Mouse (Mus musculus) hindbrain, embryonic 14.5 days (tissue): ENCODE measurements at regions not wholly inside any gene's neighbourhood (a gene's known extent, or its start where the extent isn't known, plus 50 kb on each side); places are given as distances from the start of the nearest gene placed in this dataset.
"Not testable (repeated sequence)": the region's sequence is repeated elsewhere in the genome, so short reads cannot be mapped to it uniquely, and the experiment has no call there.

Source experiments
- ATAC-seq: fragments of 200-750 bp; cut with Nextera tagmentation; 2 replicates; pipeline ENCODE4 v1.8.0; 2017; ENCODE audit warnings: moderate number of reproducible peaks, mild to moderate bottlenecking, moderate TSS enrichment, moderate library complexity; ENCODE audit not compliant: low FRiP score
- DNase-seq: peaks from one replicate; pipeline ENCODE4 v3.0.0-alpha.2; 2015; ENCODE audit warnings: low spot score
- H3K27ac ChIP-seq: fragments of 300-500 bp; sonication (generic); 2 replicates; pipeline ENCODE4 v1.5.1; 2014; ENCODE audit warnings: mild to moderate bottlenecking, moderate library complexity
- H3K27me3 ChIP-seq: fragments of 300-500 bp; sonication (generic); 2 replicates; pipeline ENCODE4 v1.6.1; 2014; ENCODE audit warnings: mild to moderate bottlenecking, low read length, mixed read lengths; ENCODE audit not compliant: control insufficient read depth, insufficient read depth
- H3K36me3 ChIP-seq: fragments of 300-500 bp; sonication (generic); replicated peaks from 2 replicates; pipeline ENCODE4 v1.6.1; 2014; ENCODE audit not compliant: control insufficient read depth, insufficient read depth
- H3K4me1 ChIP-seq: fragments of 300-500 bp; sonication (generic); replicated peaks from 2 replicates; pipeline ENCODE4 v1.6.1; 2014; ENCODE audit warnings: antibody characterized with exemption, low read length, mixed read lengths; ENCODE audit not compliant: control insufficient read depth, insufficient read depth
- H3K4me2 ChIP-seq: fragments of 300-500 bp; sonication (generic); replicated peaks from 2 replicates; pipeline ENCODE4 v1.6.1; 2014; ENCODE audit warnings: mild to moderate bottlenecking, moderate library complexity
- H3K4me3 ChIP-seq: fragments of 300-500 bp; sonication (generic); replicated peaks from 2 replicates; pipeline ENCODE4 v1.5.1; 2014; ENCODE audit warnings: mild to moderate bottlenecking, low read length
- H3K9ac ChIP-seq: fragments of 300-500 bp; sonication (generic); 2 replicates; pipeline ENCODE4 v1.6.1; 2014
- H3K9me3 ChIP-seq: fragments of 300-500 bp; sonication (generic); 2 replicates; pipeline ENCODE4 v1.6.1; 2016; ENCODE audit warnings: low read length; ENCODE audit not compliant: control insufficient read depth
- WGBS: fragments of 180-500 bp; shearing (Covaris S2); extraction: QIAGEN DNeasy Blood & Tissue Kit; methylation state at CpG from one replicate; pipeline ENCODE4 v1.1.7; 2014; 5-methylcytosine and 5-hydroxymethylcytosine counted together

DNA sequence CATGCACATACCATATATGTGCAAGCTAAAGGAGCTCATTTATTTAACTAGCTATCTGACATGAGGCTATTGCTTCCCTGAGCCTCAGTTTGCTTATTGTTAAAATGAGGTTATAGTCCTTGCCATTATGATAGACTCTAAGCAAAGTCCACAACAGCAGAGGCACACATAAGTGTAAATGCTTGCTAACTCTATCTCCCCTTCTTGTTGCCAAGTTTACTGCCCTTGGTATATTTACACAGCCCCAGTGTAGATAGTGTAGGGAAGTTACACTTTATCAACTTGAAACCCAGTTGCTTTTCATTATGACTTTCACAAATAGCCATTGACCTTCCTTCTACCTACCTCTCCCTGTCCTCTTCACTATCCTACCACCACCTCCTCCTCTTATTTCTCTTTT is 782.6 kb upstream of the Agtr1b start:
- no peaks in the 10 kb centered on the region for H3K4me1 ChIP-seq
- no peaks in the 10 kb centered on the region for H3K9me3 ChIP-seq
- ATAC-seq (no peak), DNase-seq (no peak)
- H3K36me3 ChIP-seq = no peaks in the 10 kb centered on the region
- no peak overlapping the region for H3K27ac ChIP-seq
- no peak overlapping the region for H3K9ac ChIP-seq
- H3K4me2 ChIP-seq = no peak overlapping the region
- H3K27me3 ChIP-seq = no peaks in the 10 kb centered on the region
- no peak overlapping the region for H3K4me3 ChIP-seq

DNA sequence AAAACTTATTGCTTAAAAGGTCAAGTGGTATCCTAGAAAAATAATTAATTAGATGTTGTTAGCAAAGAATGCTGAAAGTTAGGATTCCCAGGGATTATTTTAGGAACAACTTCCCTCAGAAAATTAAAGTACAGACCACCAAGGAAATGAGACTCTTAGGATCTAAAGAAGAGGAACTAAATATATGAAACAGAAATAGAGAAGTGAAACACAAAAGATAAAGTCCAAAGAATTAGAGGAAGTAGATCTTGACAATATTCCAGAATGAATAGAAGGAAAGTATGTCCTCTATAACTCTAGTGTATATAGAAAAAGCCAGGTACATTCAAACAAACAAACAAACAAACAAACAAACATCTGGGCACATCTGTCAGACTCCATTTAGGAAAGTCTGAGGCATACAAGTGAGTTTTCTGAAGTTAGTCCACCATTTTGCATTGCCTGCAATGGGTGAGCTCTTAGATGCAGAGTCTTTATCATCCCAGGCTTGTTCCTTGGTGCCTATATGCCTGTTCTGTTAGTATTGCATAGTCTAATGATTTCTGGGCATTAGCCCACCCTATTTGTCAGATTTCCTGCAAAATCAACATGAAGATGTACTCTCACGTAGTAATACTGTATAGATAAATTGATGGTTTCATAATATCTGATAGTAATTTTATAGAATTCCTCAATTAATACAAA is 762.0 kb upstream of the Agtr1b start:
- no peak for DNase-seq

DNA sequence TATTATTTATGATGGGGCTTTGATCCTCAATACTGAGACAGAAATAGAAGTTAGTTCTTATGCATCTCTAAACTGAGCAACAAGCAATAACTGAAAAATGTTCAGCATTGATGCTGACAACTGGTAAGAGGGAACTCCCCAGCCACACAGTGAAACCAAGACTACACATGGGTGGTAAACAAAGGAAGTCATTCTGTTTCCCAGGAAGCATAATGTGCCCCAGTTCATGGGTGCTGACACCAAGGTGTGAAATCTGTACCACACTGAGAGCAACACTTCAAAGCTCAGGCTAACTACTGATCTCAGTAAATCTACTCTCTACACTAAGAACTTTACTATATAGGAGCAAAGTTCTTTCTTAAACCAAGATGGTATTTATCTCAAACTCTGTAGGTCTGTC is 759.2 kb upstream of the Agtr1b start:
- no peaks in the 10 kb centered on the region for H3K4me1 ChIP-seq
- H3K4me2 ChIP-seq = no peak overlapping the region
- no peak for ATAC-seq
- no peaks in the 10 kb centered on the region for H3K36me3 ChIP-seq
- H3K27me3 ChIP-seq = no peaks in the 10 kb centered on the region
- no peak overlapping the region for H3K4me3 ChIP-seq
- no peaks in the 10 kb centered on the region for H3K9me3 ChIP-seq
- no peak overlapping the region for H3K9ac ChIP-seq
- no peak for DNase-seq
- H3K27ac ChIP-seq = no peak overlapping the region

More for the DNA sequence above, 762.0 kb upstream of the Agtr1b start:
- no peaks in the 10 kb centered on the region for H3K4me1 ChIP-seq
- no peak for ATAC-seq
- H3K36me3 ChIP-seq = no peaks in the 10 kb centered on the region
- no peak overlapping the region for H3K27ac ChIP-seq
- H3K9ac ChIP-seq = no peak overlapping the region
- no peak overlapping the region for H3K4me3 ChIP-seq
- no peaks in the 10 kb centered on the region for H3K27me3 ChIP-seq
- no peaks in the 10 kb centered on the region for H3K9me3 ChIP-seq
- H3K4me2 ChIP-seq = no peak overlapping the region
- 97% methylated on average over 1 of the region's 1 CpGs for WGBS

DNA sequence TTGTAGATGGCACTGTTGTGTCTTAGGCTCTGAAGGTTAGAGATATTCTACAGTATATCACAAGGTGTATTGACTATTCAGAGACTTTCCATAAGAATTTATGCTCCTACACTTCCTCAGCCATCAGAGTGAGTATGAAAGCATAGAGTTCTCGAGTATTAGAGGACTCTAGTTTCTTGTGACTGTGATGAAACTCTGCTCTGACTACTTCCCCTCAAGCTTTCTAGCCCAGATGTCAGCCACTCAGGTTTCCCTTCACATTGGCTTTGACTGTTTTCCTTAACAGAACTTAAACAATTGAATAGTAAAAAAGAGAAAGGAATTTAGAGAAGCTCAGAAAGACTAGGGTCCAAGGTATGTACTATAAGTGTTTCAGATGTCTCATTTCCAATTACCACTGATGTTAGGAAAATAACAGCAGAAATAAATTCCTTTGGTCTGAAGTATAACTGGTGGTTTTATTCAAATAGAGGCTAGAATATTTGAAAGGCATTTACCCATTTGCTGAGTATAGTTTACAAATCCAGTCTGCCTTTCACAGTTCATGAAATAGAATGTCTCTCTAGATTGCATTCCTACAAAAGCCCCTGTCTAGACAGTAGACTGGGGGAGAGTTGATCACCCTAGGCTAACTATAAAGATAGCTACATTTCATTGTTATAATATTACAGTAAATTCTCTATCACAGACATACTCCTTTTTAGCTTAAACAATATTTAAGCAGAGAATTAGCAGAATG is 751.4 kb upstream of the Agtr1b start:
- Histone ChIP-seq H3K4me3 (no peak overlapping the region), H3K9me3 (no peaks in the 10 kb centered on the region), H3K36me3 (no peaks in the 10 kb centered on the region), H3K27me3 (no peaks in the 10 kb centered on the region), H3K4me1 (no peaks in the 10 kb centered on the region), H3K27ac (no peak overlapping the region), H3K9ac (no peak overlapping the region), H3K4me2 (no peak overlapping the region)
- WGBS = 76% methylated on average over 1 of the region's 1 CpGs
- ATAC-seq = no peak
- no peak for DNase-seq

DNA sequence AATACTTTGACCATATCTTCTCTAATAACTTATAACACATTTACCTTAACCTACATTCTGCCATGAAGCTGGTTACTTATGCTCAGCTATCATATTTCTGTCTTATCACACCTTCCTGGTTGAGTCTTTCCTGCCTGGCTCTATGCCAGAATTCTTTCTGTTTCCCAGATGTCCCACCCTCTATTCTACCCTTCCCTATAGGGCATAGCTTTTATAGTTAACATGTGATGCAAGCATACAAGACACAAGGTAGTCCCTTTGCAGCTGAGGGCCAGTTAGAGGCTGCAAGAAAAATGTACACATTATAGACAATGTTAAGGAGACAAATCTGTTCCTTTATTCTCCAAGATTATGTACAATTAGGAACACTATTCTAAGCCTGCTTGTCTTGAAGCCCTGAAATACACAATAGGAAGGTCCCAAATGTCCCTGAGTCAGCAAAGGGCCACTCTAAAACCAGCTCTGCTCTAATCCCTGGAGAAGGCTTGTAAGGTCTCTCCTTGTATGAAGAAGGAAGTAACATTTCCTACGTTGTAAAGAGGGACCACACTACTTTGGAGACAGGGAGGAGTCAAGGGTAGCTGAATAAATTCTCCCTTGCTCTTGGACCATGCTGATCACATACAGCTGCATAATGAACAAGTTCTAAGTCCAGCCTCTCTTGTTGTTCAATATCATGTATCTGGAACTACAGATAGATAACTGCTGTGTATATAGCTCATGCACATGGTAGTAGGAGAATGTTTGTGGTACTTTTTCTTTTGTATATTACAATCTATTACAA is 745.0 kb upstream of the Agtr1b start:
- H3K4me3 ChIP-seq = no peak overlapping the region
- WGBS = 50% methylated on average over 1 of the region's 1 CpGs
- no peaks in the 10 kb centered on the region for H3K27me3 ChIP-seq
- H3K36me3 ChIP-seq = no peaks in the 10 kb centered on the region
- no peak for ATAC-seq
- no peak overlapping the region for H3K4me2 ChIP-seq
- no peaks in the 10 kb centered on the region for H3K9me3 ChIP-seq
- no peak overlapping the region for H3K9ac ChIP-seq
- no peak for DNase-seq
- H3K27ac ChIP-seq = no peak overlapping the region
- H3K4me1 ChIP-seq = no peaks in the 10 kb centered on the region

DNA sequence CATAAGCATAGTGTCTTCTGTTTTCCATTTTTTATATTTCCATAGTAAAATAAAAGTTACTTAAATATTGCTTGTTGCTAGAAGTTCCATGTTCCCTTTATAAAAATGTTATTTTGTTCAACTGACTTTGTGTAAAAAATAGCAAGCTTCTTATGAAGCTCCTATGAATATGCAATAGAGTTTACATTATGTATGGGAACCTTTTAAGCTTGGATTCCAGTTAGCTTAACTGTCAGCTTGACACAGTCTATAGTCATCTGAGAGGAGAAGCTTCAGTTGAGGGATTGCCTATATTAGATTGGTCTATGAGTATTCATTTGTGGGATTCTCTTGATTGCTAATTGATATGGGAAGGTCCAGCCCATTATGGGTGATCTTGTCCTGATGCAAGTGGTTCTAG is 723.2 kb upstream of the Agtr1b start:
- Histone ChIP-seq H3K4me1 (no peaks in the 10 kb centered on the region), H3K4me2 (no peak overlapping the region), H3K9me3 (no peaks in the 10 kb centered on the region), H3K36me3 (no peaks in the 10 kb centered on the region), H3K9ac (no peak overlapping the region), H3K27me3 (no peaks in the 10 kb centered on the region), H3K4me3 (no peak overlapping the region), H3K27ac (no peak overlapping the region)
- ATAC-seq (no peak), DNase-seq (no peak)

DNA sequence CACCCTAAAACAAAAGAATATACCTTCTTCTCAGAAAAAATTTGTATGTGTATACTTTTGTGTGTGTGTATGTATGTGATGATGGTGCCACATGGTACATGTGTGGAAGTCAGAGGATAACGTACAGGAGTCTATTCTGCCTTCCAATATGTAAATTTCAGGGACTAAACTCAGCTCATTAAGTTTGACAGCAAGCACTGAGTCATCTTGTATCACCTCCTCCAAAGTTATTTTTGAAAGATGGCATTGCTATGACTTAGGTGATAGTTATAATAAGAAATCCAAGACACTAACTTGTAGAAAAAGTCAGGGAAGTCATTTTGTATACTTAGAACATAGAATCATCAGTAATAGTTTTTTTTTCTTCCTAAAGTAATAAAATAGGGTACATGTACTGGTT is 719.4 kb upstream of the Agtr1b start:
- no peak overlapping the region for H3K27ac ChIP-seq
- H3K9ac ChIP-seq = no peak overlapping the region

DNA sequence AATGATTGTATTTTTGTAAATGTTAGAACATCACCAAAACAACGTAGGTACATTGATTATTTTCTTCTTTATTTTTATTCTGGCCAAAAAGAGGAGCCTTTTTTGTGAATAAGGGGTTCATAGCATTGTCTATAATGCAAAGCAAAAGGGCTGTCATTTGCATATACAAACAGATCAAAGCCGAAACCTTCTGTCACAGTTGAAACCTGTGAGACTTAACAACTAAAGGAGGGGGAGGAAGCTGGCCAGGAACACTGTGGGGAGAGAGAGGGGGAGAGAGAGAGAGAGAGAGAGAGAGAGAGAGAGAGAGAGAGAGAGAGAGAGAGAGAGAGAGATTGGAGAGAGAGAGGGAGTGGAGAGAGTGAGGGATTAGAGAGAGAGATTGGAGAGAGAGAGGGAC is 710.6 kb upstream of the Agtr1b start:
- Histone ChIP-seq H3K9me3 (no peaks in the 10 kb centered on the region), H3K27me3 (no peaks in the 10 kb centered on the region), H3K9ac (no peak overlapping the region), H3K36me3 (no peaks in the 10 kb centered on the region), H3K4me1 (no peaks in the 10 kb centered on the region), H3K4me3 (no peak overlapping the region), H3K4me2 (no peak overlapping the region), H3K27ac (no peak overlapping the region)
- 66% methylated on average over 2 of the region's 2 CpGs for WGBS
- DNase-seq = no peak
- ATAC-seq = no peak

More for the DNA sequence above, 719.4 kb upstream of the Agtr1b start:
- Histone ChIP-seq H3K27me3 (no peaks in the 10 kb centered on the region), H3K36me3 (no peaks in the 10 kb centered on the region), H3K4me1 (no peaks in the 10 kb centered on the region), H3K9me3 (no peaks in the 10 kb centered on the region), H3K4me2 (no peak overlapping the region), H3K4me3 (no peak overlapping the region)
- no peak for ATAC-seq
- WGBS = 76% methylated on average over 1 of the region's 1 CpGs
- DNase-seq = no peak

DNA sequence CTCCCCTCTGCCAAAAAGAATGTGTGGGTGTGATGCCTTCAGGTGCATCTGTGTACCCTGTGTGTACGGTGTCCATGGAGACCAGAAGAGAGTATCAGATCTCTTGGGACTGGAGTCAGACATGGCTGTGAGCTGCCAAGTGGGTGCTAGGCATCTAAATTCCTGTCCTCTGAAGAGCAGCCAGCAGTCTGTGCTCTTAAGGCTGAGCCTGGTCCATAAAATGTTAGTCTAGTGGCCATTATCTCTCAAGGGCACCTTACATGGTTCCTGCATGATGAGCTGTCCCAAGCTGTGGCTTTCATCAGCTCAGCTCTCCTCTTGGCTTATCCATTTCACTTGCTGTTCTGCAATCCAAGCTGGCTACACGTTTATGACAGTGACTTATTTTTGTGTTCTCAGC is 686.4 kb upstream of the Agtr1b start:
- WGBS = 89% methylated on average over 1 of the region's 2 CpGs

More for the DNA sequence above, 686.4 kb upstream of the Agtr1b start:
- H3K27ac ChIP-seq, H3K27me3 ChIP-seq, H3K4me2 ChIP-seq, H3K9me3 ChIP-seq, ATAC-seq, H3K36me3 ChIP-seq, H3K4me3 ChIP-seq, H3K4me1 ChIP-seq, H3K9ac ChIP-seq, DNase-seq: not testable (repeated sequence)
